Mouse (Mus musculus) cerebellum, adult 18-20 months (tissue): ENCODE results near the gene Itga6.
A peak's percentile ranks its signal among the peaks of the same experiment; 100 is the strongest.
"Not testable (repeated sequence)": the region's sequence is repeated elsewhere in the genome, so short reads cannot be mapped to it uniquely, and the experiment has no call there.

Source experiments
- DNase-seq, 2 experiments: peaks; one replicate each; pipeline ENCODE4 v3.0.0; 2021

The Itga6 gene

GRCm38 (mm10) chr2:71898335-71898856 is 153.0 kb downstream of the Itga6 start:
- peak; percentile 42 to 56 for DNase-seq

GRCm38 (mm10) chr2:71899886-71900285 is 154.5 kb downstream of the Itga6 start:
- no peak for DNase-seq

- DNase-seq = no peak
Observed at GRCm38 (mm10) chr2:71905154-71905553, 159.7 kb downstream of the Itga6 start.

- DNase-seq = not testable (repeated sequence)
Observed at GRCm38 (mm10) chr2:71906356-71906755, 160.9 kb downstream of the Itga6 start.
